Mouse (Mus musculus) heart, embryonic 12.5 days (tissue): Measurements from ENCODE around the gene Tpo. TPM values are rescaled to one million over a fixed set of nuclear protein-coding genes. Genes with fewer than 3 reads are reported as not detected.

Experiments
- ATAC-seq: fragments of 200-750 bp; cut with Nextera tagmentation; 2 replicates; pipeline ENCODE4 v1.8.0; 2017; ENCODE audit warnings: moderate TSS enrichment, moderate library complexity; ENCODE audit not compliant: insufficient number of reproducible peaks, low FRiP score
- H3K27ac ChIP-seq: fragments of 300-500 bp; sonication (generic); 2 replicates; pipeline ENCODE4 v1.5.1; 2016; ENCODE audit warnings: mild to moderate bottlenecking, moderate library complexity; ENCODE audit not compliant: poor library complexity, severe bottlenecking
- H3K27me3 ChIP-seq: fragments of 300-500 bp; sonication (generic); replicated peaks from 2 replicates; pipeline ENCODE4 v1.6.1; 2016; ENCODE audit warnings: mild to moderate bottlenecking, moderate library complexity
- H3K36me3 ChIP-seq: fragments of 300-500 bp; sonication (generic); 2 replicates; pipeline ENCODE4 v1.6.1; 2016; ENCODE audit warnings: mild to moderate bottlenecking, moderate library complexity
- H3K4me1 ChIP-seq: fragments of 300-500 bp; sonication (generic); replicated peaks from 2 replicates; pipeline ENCODE4 v1.6.1; 2016; ENCODE audit warnings: mild to moderate bottlenecking
- H3K4me2 ChIP-seq: fragments of 300-500 bp; sonication (generic); 2 replicates; pipeline ENCODE4 v1.6.1; 2016; ENCODE audit warnings: mild to moderate bottlenecking, moderate library complexity
- H3K4me3 ChIP-seq: fragments of 300-500 bp; sonication (generic); 2 replicates; pipeline ENCODE4 v1.5.1; 2016; ENCODE audit warnings: mild to moderate bottlenecking
- H3K9ac ChIP-seq: fragments of 300-500 bp; sonication (generic); 2 replicates; pipeline ENCODE4 v1.6.1; 2016; ENCODE audit warnings: mild to moderate bottlenecking, moderate library complexity
- H3K9me3 ChIP-seq: fragments of 300-500 bp; sonication (generic); replicated peaks from 2 replicates; pipeline ENCODE4 v1.6.1; 2016; ENCODE audit warnings: mild to moderate bottlenecking, moderate library complexity
- WGBS: fragments of 180-500 bp; shearing (Covaris S2); methylation state at CpG from one replicate; pipeline ENCODE4 v1.1.7; 2016; 5-methylcytosine and 5-hydroxymethylcytosine counted together
- polyA plus RNA-seq: library from polyadenylated mRNA; unstranded; fragments of >200 nt; fragmentation: Nextera tagmentation; extraction: Ambion mirVana; gene quantifications from 2 replicates; pipeline ENCODE4 v1.2.1, GENCODE M21; 2016

Gene Tpo
- polyA plus RNA-seq, 1 experiment from 2014 or later = 0.05 TPM

DNA sequence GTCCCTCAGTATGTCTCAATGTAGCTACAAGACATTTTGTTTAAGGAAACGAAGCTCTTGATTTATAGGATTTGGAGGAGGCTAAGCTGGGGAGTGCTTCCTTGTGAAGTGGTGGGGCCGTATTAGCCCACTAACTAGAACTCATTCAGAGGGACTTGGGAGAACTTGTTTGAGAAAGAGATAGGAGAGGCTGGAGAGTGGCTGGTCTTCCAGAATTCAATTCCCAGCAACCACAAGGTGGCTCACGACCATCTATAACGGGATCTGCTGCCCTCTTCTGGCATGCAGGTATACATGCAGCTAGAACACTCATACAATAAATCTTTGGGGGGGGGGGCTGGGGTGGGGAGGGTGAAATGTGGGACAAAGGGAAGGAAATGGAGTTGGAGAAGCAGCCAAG is 92.3 kb downstream of the Tpo start:
- Histone ChIP-seq H3K9ac (no peak overlapping the region), H3K4me3 (no peak overlapping the region), H3K27me3 (0 out of 2 replicates have a peak, but pooled peaks cover 4% of the 10 kb centered on the region), H3K4me2 (no peak overlapping the region), H3K27ac (no peak overlapping the region), H3K4me1 (0 out of 2 replicates have a peak, but pooled peaks cover 6% of the 10 kb centered on the region), H3K36me3 (no peaks in the 10 kb centered on the region), H3K9me3 (no peaks in the 10 kb centered on the region)
- ATAC-seq = no peak
- 21% methylated on average over 4 of the region's 4 CpGs for WGBS

DNA sequence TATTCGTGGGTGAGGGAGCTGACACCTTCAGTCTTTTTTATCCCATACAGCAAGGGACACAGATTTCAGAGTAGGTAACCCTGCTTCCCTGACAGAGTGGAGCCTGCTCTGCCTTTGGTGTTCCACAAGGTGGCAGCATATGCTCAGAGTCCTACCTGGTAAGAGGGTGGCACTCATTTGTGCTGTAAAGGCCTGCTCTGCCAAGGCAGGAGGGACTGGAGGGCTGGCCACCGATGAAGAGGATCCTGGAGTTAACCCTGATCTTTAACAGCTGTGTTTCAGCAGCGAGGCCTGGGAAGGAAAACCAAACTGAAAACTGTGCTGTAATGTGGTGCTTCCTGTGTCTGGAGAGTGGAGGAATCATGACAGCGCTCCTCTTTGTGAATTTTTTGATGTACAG is 92.9 kb downstream of the Tpo start:
- WGBS = 37% methylated on average over 4 of the region's 4 CpGs
- H3K4me2 ChIP-seq = no peak overlapping the region
- no peak for ATAC-seq

DNA sequence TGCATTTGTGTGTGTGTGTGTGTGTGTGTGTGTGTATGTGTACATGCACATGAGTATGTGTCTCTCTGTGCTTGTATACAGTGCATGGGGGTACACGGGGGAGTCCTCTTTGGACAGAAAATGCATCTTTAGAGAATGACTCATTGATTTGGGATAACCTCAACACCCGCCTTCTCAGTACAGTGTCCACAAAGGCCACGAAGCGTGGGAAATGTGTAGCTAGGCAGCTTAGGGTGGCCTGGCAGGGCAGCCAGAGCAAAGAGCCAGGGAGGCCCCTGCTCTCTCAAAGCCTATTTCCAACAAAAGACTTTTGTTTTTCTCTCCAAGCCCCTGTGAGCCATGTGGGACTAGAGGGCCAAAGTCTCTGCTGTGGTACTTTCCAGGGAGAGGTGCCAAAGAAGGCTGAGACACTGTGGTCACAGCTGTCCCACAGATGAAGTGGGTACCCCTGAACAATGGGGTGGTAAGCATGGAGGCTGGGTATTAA is 95.8 kb downstream of the Tpo start:
- Histone ChIP-seq H3K9ac (no peak overlapping the region), H3K4me1 (0 out of 2 replicates have a peak, but pooled peaks cover 6% of the 10 kb centered on the region), H3K27me3 (no peaks in the 10 kb centered on the region), H3K36me3 (no peaks in the 10 kb centered on the region), H3K9me3 (no peaks in the 10 kb centered on the region), H3K4me3 (no peak overlapping the region), H3K4me2 (no peak overlapping the region), H3K27ac (no peak overlapping the region)
- ATAC-seq = no peak
- WGBS = 72% methylated on average over 4 of the region's 4 CpGs

More for the DNA sequence above, 92.9 kb downstream of the Tpo start:
- Histone ChIP-seq H3K9me3 (no peaks in the 10 kb centered on the region), H3K4me3 (no peak overlapping the region), H3K36me3 (no peaks in the 10 kb centered on the region), H3K27ac (no peak overlapping the region), H3K9ac (no peak overlapping the region), H3K4me1 (0 out of 2 replicates have a peak, but pooled peaks cover 6% of the 10 kb centered on the region), H3K27me3 (0 out of 2 replicates have a peak, but pooled peaks cover 3% of the 10 kb centered on the region)

DNA sequence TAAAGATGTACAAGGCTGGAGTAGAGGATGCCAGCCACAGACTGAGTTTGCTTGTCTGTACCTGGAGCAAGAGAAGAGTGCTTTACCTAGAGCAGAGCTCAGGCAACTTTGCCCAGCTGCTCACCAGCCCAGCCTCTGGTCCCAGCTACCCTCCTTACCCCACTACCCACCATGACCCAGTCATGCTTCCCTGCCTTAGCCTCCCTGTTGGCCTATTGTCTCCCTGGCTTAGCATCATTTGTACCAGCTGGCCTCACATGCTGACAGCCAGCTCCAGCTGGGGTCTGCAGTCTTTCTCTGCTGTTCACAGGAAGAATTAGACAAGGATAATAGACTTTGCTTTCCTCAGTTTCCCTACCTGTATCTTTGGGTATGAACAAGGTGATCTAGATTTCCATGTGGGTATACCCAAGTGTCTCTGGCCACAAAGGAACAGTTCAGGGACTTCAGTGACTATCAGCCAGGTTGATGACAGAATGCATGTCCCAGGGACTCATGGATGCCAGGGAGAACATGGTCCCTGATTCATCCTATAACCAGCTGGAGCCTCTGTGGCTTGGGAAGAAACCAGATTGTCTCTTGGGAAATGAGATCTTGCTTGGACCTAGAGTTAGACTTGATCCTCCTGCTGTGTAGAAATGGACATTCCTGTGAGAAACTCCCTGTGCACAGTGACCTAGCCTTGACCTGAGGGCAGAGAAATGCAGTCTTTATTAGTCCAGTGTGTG is 96.4 kb downstream of the Tpo start:
- Histone ChIP-seq H3K4me1 (0 out of 2 replicates have a peak, but pooled peaks cover 6% of the 10 kb centered on the region), H3K27me3 (no peaks in the 10 kb centered on the region), H3K4me2 (no peak overlapping the region), H3K36me3 (no peaks in the 10 kb centered on the region), H3K27ac (no peak overlapping the region), H3K9me3 (no peaks in the 10 kb centered on the region), H3K9ac (no peak overlapping the region), H3K4me3 (no peak overlapping the region)
- ATAC-seq = no peak

DNA sequence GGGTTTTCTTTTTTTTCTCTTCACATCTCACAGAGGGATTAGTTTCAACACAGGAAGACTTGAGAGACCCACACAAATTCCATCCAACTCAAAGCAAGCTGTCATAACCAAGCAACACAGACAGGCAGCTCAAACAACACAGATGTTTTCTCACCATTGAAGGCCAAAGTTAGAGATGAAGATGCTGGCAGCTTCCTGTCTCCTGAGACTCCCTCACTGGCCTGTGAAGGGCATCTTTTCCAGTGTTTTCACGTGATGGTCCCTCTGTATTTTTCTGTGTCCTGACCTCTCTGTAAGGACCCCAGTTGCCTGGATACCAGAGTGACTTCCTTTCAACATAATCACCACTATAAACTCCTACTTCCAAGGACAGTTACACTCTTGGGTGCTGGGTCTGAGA is 97.0 kb downstream of the Tpo start:
- H3K9me3 ChIP-seq = no peaks in the 10 kb centered on the region
- H3K27me3 ChIP-seq = no peaks in the 10 kb centered on the region
- H3K4me3 ChIP-seq = no peak overlapping the region
- 50% methylated on average over 1 of the region's 1 CpGs for WGBS
- ATAC-seq = no peak
- H3K36me3 ChIP-seq = no peaks in the 10 kb centered on the region
- H3K27ac ChIP-seq = no peak overlapping the region
- H3K4me2 ChIP-seq = no peak overlapping the region
- H3K9ac ChIP-seq = no peak overlapping the region
- H3K4me1 ChIP-seq = 0 out of 2 replicates have a peak, but pooled peaks cover 6% of the 10 kb centered on the region

DNA sequence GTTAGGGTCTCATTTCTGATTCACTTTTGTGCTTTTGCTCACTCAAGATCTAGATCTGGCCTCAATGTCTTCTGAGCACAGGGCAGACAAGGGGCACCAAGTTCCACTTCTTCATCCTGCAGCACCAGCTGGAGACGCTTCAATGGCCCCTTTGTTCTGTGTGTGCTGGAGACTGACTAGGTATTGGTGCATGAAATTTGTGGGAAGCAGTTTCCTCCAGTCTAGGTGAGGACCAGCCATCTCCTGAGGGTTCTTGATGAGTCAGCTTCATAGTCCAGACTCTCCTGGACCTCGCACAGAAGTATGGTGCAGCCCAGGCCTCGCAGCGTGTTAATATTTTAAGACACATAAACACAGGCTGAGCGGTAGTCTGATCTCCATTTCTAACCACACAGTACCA is 97.7 kb downstream of the Tpo start:
- H3K27ac ChIP-seq = no peak overlapping the region
- no peaks in the 10 kb centered on the region for H3K27me3 ChIP-seq
- no peak overlapping the region for H3K4me2 ChIP-seq
- H3K36me3 ChIP-seq = no peaks in the 10 kb centered on the region
- no peak overlapping the region for H3K9ac ChIP-seq
- ATAC-seq = no peak
- H3K9me3 ChIP-seq = no peaks in the 10 kb centered on the region
- no peak overlapping the region for H3K4me3 ChIP-seq
- 0 out of 2 replicates have a peak, but pooled peaks cover 4% of the 10 kb centered on the region for H3K4me1 ChIP-seq
- 85% methylated on average over 5 of the region's 5 CpGs for WGBS

DNA sequence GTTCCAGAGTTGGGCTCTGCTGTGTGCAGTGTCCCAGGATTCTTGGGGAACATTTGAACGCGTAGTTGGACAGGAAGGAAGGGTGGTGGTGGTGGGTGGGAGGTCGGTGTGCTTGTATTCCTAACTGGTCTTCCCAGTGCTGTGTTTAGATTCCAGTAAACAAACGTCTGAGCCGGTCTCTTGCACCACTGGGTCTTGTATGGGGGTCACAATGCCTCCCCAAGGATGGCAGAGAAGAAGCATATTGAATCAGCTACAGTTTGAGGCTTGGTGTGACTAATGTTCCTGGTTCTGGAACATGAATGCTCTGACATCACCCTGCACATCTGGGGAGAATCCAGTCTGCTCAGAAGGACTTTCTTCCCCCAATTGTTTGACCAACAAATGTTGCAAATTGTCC is 101.9 kb downstream of the Tpo start:
- Histone ChIP-seq H3K4me2 (no peak overlapping the region), H3K27ac (no peak overlapping the region), H3K4me1 (no peaks in the 10 kb centered on the region), H3K36me3 (no peaks in the 10 kb centered on the region), H3K4me3 (no peak overlapping the region), H3K9ac (no peak overlapping the region), H3K9me3 (no peaks in the 10 kb centered on the region), H3K27me3 (no peaks in the 10 kb centered on the region)
- ATAC-seq = no peak
- WGBS = 63% methylated on average over 5 of the region's 5 CpGs

DNA sequence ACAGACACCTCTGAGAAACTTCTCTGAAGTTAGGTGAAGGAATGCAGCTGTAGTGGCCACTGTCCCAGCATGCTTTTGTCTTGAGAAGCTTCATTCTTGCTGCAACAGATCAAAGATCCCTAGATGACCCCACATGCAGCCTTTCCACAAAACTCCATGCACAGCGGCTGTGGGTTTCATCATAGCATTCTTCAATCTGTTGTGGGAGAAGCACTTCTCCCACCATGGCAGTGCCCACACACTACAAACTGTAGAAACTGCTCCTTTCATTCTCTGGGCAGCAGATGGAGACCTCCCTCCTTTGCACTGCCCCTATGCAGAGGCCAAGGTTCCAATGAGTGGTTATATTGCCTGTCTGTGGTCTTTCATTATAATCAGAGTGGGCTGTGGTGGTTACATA is 103.3 kb downstream of the Tpo start:
- 81% methylated on average over 1 of the region's 1 CpGs for WGBS
- H3K4me1 ChIP-seq = no peaks in the 10 kb centered on the region
- no peak overlapping the region for H3K27ac ChIP-seq
- H3K9ac ChIP-seq = no peak overlapping the region
- H3K4me3 ChIP-seq = no peak overlapping the region
- H3K4me2 ChIP-seq = no peak overlapping the region
- H3K27me3 ChIP-seq = no peaks in the 10 kb centered on the region
- ATAC-seq = no peak
- H3K36me3 ChIP-seq = no peaks in the 10 kb centered on the region
- H3K9me3 ChIP-seq = no peaks in the 10 kb centered on the region

DNA sequence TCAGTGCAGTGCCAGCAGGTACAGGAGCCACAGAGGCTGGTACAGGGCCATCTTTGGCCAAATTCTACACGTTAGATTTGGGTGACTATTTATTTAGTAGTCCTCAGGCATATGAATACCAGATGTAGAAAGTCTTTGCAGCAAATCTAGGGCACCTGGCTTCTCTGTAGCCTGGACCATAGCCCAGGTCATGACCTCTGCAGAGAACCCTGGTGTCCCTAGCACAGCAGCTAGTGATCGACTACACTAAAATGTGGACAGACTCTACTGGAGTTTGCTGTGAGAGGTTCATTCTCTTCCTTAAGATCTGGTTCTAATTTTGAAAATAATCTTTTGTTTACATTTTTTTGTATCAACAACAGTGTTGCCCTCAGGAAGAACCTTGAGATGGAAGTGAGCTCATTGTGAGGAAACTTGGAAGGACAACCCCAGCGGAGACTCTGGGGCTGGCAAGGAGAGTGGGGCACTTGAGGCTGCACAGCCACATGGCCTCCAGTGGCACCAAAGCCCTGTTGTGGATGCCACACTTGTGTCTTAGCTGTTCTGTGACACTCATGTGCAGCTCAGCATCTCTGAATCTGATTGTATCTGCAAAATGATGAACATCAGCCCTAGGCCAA is 104.6 kb downstream of the Tpo start:
- peaks cover 1% of the 10 kb centered on the region; the same call in 1 of the 2 replicates for H3K36me3 ChIP-seq
- H3K4me2 ChIP-seq = no peak overlapping the region
- no peak overlapping the region for H3K4me3 ChIP-seq
- no peaks in the 10 kb centered on the region for H3K4me1 ChIP-seq
- no peaks in the 10 kb centered on the region for H3K9me3 ChIP-seq
- WGBS = 67% methylated on average over 3 of the region's 3 CpGs
- H3K27me3 ChIP-seq = no peaks in the 10 kb centered on the region
- H3K27ac ChIP-seq = no peak overlapping the region
- ATAC-seq = no peak
- H3K9ac ChIP-seq = no peak overlapping the region

DNA sequence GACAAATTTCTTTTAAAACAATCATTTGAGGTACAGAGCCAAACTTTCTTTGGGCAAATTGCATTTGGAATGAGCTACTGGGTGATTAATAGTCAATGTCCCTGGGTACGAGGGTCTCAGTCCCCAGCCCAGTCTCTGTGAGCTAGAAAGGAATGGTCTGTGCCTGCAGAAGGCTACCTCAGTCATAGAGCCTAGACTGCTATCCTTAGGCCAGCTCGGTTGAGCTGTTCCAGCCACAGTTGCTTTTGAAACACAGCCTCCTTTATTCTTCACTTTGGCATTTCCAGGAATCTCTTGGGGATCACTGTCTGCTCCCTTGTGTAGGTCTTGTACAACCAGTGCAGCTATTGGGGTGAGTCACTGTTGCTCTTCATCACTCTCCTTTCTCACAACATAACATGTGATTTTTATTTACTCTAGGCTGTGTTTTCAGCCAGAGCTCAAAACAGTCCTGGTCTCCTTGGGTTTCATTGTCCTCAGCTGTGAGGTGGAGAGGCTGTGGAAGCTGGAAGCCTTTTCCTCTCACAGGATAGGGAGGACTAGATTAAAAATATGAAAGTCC is 108.1 kb downstream of the Tpo start:
- Histone ChIP-seq H3K9me3 (no peaks in the 10 kb centered on the region), H3K36me3 (peaks cover 9% of the 10 kb centered on the region; the same call in 1 of the 2 replicates), H3K9ac (no peak overlapping the region), H3K4me3 (no peak overlapping the region), H3K27me3 (no peaks in the 10 kb centered on the region), H3K4me2 (no peak overlapping the region), H3K4me1 (no peaks in the 10 kb centered on the region), H3K27ac (no peak overlapping the region)
- no peak for ATAC-seq
- 45% methylated on average over 2 of the region's 2 CpGs for WGBS

DNA sequence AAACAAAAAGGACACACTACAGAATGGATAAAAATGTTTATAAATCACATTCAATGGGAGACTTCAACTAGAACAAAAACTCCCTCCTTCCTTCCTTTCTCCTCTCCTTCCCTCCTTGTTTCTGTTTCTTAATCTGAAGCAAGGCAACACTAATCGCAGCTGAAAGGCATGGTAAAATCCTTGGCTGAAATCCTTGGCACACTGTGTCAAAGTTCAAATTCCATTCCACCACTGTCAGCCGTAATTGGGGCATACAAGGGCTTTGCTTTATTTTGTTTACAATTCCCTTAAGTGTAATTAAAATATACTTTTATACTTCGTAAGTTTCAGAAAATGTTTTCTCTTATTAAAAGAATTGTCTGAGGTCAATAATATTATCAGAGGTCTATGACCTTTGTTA is 108.9 kb downstream of the Tpo start:
- ATAC-seq = no peak
- no peaks in the 10 kb centered on the region for H3K4me1 ChIP-seq
- no peak overlapping the region for H3K4me3 ChIP-seq
- no peaks in the 10 kb centered on the region for H3K27me3 ChIP-seq
- no peak overlapping the region for H3K27ac ChIP-seq
- H3K9me3 ChIP-seq = no peaks in the 10 kb centered on the region
- WGBS = 49% methylated on average over 3 of the region's 3 CpGs
- peaks cover 16% of the 10 kb centered on the region; the same call in 1 of the 2 replicates for H3K36me3 ChIP-seq
- no peak overlapping the region for H3K4me2 ChIP-seq
- no peak overlapping the region for H3K9ac ChIP-seq
